Mouse (Mus musculus) embryonic fibroblast, embryonic 13.5 days (primary cell): ENCODE measurements around the gene Csde1. TPM values are rescaled to one million over a fixed set of nuclear protein-coding genes. Genes with fewer than 3 reads are reported as not detected.

Experiments used
- H3K27ac ChIP-seq: 2 replicates; pipeline ENCODE4 v1.5.1; 2012; ENCODE audit warnings: low read length, control low read depth, inconsistent platforms; ENCODE audit not compliant: insufficient read depth
- H3K4me1 ChIP-seq: 2 replicates; pipeline ENCODE4 v1.6.1; 2011; ENCODE audit warnings: low read length; ENCODE audit not compliant: control insufficient read depth, insufficient read depth
- H3K4me3 ChIP-seq: 2 replicates; pipeline ENCODE4 v1.5.1; 2011; ENCODE audit warnings: mild to moderate bottlenecking, control low read depth, low read length; ENCODE audit not compliant: insufficient read depth
- CTCF ChIP-seq: IDR thresholded peaks from 2 replicates; pipeline ENCODE4 v1.5.1; 2011; ENCODE audit warnings: mild to moderate bottlenecking, control low read depth, low read length, moderate library complexity, borderline replicate concordance; ENCODE audit not compliant: insufficient read depth
- POLR2A ChIP-seq: IDR thresholded peaks from 2 replicates; pipeline ENCODE4 v1.6.1; 2011; ENCODE audit warnings: low read depth, mild to moderate bottlenecking, control low read depth, low read length, moderate library complexity
- polyA plus RNA-seq: library from polyadenylated mRNA; stranded (reverse); fragments of >200 nt; gene quantifications from 2 replicates; pipeline ENCODE4 v1.2.4, GENCODE M21; 2011; ENCODE audit warnings: low read depth; ENCODE audit not compliant: missing spikeins, insufficient read length

The Csde1 gene
- polyA plus RNA-seq, 1 experiment = 496 TPM

GRCm38 (mm10) chr3:103058207-103059157, 38.3 kb downstream of the Csde1 start, which contains the start of gene Nras:
Nras (plus strand) TSS chr3:103058285.
- H3K4me3 ChIP-seq = peak within 1 kb of the TSS; percentile 70
- TF ChIP-seq POLR2A (no peak; the same call in 1 of the 2 replicates), CTCF (no peak)
- peak within 1 kb of the TSS; percentile 98 for H3K27ac ChIP-seq
- no peaks in the 10 kb centered on the region for H3K4me1 ChIP-seq

- H3K4me3 ChIP-seq = no peak overlapping the region
- no peak overlapping the region for H3K27ac ChIP-seq
- H3K4me1 ChIP-seq = no peaks in the 10 kb centered on the region
- TF ChIP-seq POLR2A (no peak), CTCF (no peak)
Measured at GRCm38 (mm10) chr3:103066927-103067326, 46.7 kb downstream of the Csde1 start.

GRCm38 (mm10) chr3:103068971-103069370, 48.7 kb downstream of the Csde1 start:
- Histone ChIP-seq H3K4me1 (no peaks in the 10 kb centered on the region), H3K4me3 (no peak overlapping the region), H3K27ac (no peak overlapping the region)
- 0 out of 2 replicates have a peak, but pooled peaks have one; percentile 8 for TF ChIP-seq POLR2A
- no peak for TF ChIP-seq CTCF

GRCm38 (mm10) chr3:103073771-103074170, 53.5 kb downstream of the Csde1 start, which contains the start of gene Ampd1:
Ampd1 (plus strand) TSS chr3:103074014.
- Histone ChIP-seq H3K4me1 (no peaks in the 10 kb centered on the region), H3K27ac (no peak within 1 kb of the TSS), H3K4me3 (no peak within 1 kb of the TSS)
- TF ChIP-seq CTCF (no peak), POLR2A (no peak)

- Histone ChIP-seq H3K4me1 (no peaks in the 10 kb centered on the region), H3K27ac (no peak overlapping the region), H3K4me3 (no peak overlapping the region)
- TF ChIP-seq POLR2A (no peak), CTCF (no peak)
Measured at GRCm38 (mm10) chr3:103075871-103076270, 55.6 kb downstream of the Csde1 start.

GRCm38 (mm10) chr3:103076476-103076875, 56.2 kb downstream of the Csde1 start:
- TF ChIP-seq CTCF (no peak), POLR2A (no peak)
- Histone ChIP-seq H3K4me1 (no peaks in the 10 kb centered on the region), H3K27ac (no peak overlapping the region), H3K4me3 (no peak overlapping the region)

GRCm38 (mm10) chr3:103079301-103079700, 59.1 kb downstream of the Csde1 start:
- Histone ChIP-seq H3K4me1 (no peaks in the 10 kb centered on the region), H3K4me3 (no peak overlapping the region), H3K27ac (no peak overlapping the region)
- TF ChIP-seq POLR2A (no peak), CTCF (no peak)

GRCm38 (mm10) chr3:103081051-103081450, 60.8 kb downstream of the Csde1 start:
- H3K4me1 ChIP-seq = no peaks in the 10 kb centered on the region
- no peak overlapping the region for H3K4me3 ChIP-seq
- no peak overlapping the region for H3K27ac ChIP-seq
- no peak for TF ChIP-seq POLR2A
- TF ChIP-seq CTCF = no peak

GRCm38 (mm10) chr3:103081861-103082453, 61.7 kb downstream of the Csde1 start:
- no peak for TF ChIP-seq POLR2A
- Histone ChIP-seq H3K27ac (no peak overlapping the region), H3K4me3 (no peak overlapping the region), H3K4me1 (no peaks in the 10 kb centered on the region)

- no peak overlapping the region for H3K27ac ChIP-seq
- no peaks in the 10 kb centered on the region for H3K4me1 ChIP-seq
- TF ChIP-seq POLR2A (no peak), CTCF (no peak)
- H3K4me3 ChIP-seq = no peak overlapping the region
Measured at GRCm38 (mm10) chr3:103082761-103083160, 62.5 kb downstream of the Csde1 start.
